In the genomic region with DNA sequence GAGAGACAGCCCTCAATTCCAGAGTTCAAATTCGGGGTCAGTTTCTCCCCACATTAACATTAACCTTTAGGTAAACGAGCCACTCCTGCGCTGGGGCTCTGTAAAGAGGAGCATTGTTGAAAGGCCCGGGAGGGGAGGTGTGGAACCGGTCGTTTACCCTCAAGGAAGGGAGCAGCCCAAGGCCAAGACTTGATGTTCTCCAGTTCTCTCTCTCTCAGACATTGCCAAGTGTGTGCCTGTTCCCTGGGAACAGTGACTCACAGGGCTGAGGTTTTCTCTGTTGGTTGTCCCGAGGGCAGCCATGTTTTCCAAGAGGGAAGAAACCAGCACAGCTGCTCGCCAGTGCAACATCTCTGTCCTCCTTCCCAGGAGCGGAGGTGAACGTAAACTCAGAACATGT, we compare ENCODE assay signal across 34 mouse cellular contexts. TPM values are rescaled to one million over a fixed set of nuclear protein-coding genes. Genes with fewer than 3 reads are reported as not detected.
DNase-seq lines count a peak whose midpoint lies in the region; ATAC-seq and TF ChIP-seq lines count a peak whose summit lies in the region.
"Had no signal": no experiment of that assay in that cellular context is flagged by ENCODE, and none has a peak within 500 bp of the region (broad histone marks: within the 10 kb centered on the region; RNA-seq: fewer than 3 reads in every experiment).

No protein-coding gene starts in this region.

- WGBS in intestine, postnatal 0 days: 28% methylated on average over 10 of the region's 10 CpGs

- H3K36me3 ChIP-seq in intestine, postnatal 0 days (ENCODE audit: control insufficient read depth, insufficient read depth): no peaks in the 10 kb centered on the region
- H3K36me3 ChIP-seq: heart, embryonic 12.5 days; limb, embryonic 13.5 days; lung, embryonic 15.5 days; midbrain, embryonic 10.5 days had no signal

- ATAC-seq in intestine, postnatal 0 days: peak; percentile 37; the same call in 1 of the 2 replicates
- ATAC-seq: forebrain, embryonic 14.5 days; hindbrain, embryonic 16.5 days; midbrain, embryonic 16.5 days had no signal

- peaks cover 10% of the 10 kb centered on the region; the same call in 1 of the 2 replicates for H3K27me3 ChIP-seq in intestine, postnatal 0 days (replicated peaks; ENCODE audit: control insufficient read depth, insufficient read depth, low read length)

- H3K4me3 ChIP-seq in intestine, postnatal 0 days (ENCODE audit: low read depth, low read length): no peak overlapping the region
- H3K4me3 ChIP-seq: gastrocnemius, adult 2 months; heart, adult 2 months; heart, embryonic 12.5 days; limb, embryonic 13.5 days; lung, embryonic 15.5 days; midbrain, embryonic 10.5 days had no signal

- no peak overlapping the region for H3K4me2 ChIP-seq in intestine, postnatal 0 days (replicated peaks; ENCODE audit: low read depth)
- H3K4me2 ChIP-seq: heart, embryonic 12.5 days; limb, embryonic 13.5 days; liver, embryonic 11.5 days; lung, embryonic 15.5 days had no signal

- TF ChIP-seq CTCF in intestine, postnatal 0 days (IDR thresholded peaks at IDR 0.05; ENCODE audit: low read depth): no peak

- H3K9me3 ChIP-seq in intestine, postnatal 0 days (ENCODE audit: control insufficient read depth): no peaks in the 10 kb centered on the region
- H3K9me3 ChIP-seq: heart, embryonic 12.5 days; limb, embryonic 13.5 days; lung, embryonic 15.5 days; midbrain, embryonic 10.5 days had no signal

- H3K9ac ChIP-seq in intestine, postnatal 0 days (ENCODE audit: low read depth, low read length): no peak overlapping the region
- H3K9ac ChIP-seq: heart, embryonic 12.5 days; limb, embryonic 13.5 days; lung, embryonic 15.5 days had no signal

- H3K4me1 ChIP-seq in intestine, postnatal 0 days (replicated peaks; ENCODE audit: control insufficient read depth, insufficient read depth, low read length): 0 out of 2 replicates have a peak, but pooled peaks cover 3% of the 10 kb centered on the region
- H3K4me1 ChIP-seq: heart, embryonic 12.5 days; lung, embryonic 15.5 days had no signal

- DNase-seq in ES-CJ7 (ENCODE audit: low read depth, low spot score) (peak; percentile 84), ZHBTc4 (ENCODE audit: low read depth, low spot score) (peak; percentile 79)
- peak; percentile 40 for DNase-seq in yolk sac, embryonic 10.5 days (ENCODE audit: low spot score)
- DNase-seq in adrenal gland, adult (ENCODE audit: inconsistent age in 2 of 2, low spot score in 1 of 2): no peak
- no peak for DNase-seq in c-Kit-positive CD71-positive TER-119-positive erythroid progenitor cells, embryonic 14.5 days (ENCODE audit: low spot score)
- no peak for DNase-seq in urinary bladder, postnatal 4 days (ENCODE audit: low spot score in 2 of 2)
- DNase-seq: adrenal gland, postnatal 36 days; B cell, adult 2 months; cerebellum, adult 2 months; cerebellum, postnatal 14 days; gastrocnemius, adult 2 months; heart, adult 2 months; kidney, adult 11 months; kidney, postnatal 14 days; layer of hippocampus, adult 9-11 months; right cerebral cortex, adult 18-20 months; spleen, adult 18-20 months; thymus, postnatal 14 days had no signal

- no peak overlapping the region for H3K27ac ChIP-seq in intestine, postnatal 0 days (ENCODE audit: low read depth, low read length)
- H3K27ac ChIP-seq: gastrocnemius, adult 2 months; heart, adult 2 months; limb, embryonic 13.5 days; lung, embryonic 15.5 days; midbrain, embryonic 10.5 days had no signal

RNA-seq across cellular contexts. Expression of gene Ttll6, which starts 3.0 kb away (rescaled TPM):
- 0.10 TPM in 1 of 2 replicates, not detected in the other for polyA plus RNA-seq in intestine, postnatal 0 days (2015; fragmentation: Nextera tagmentation; extraction: Ambion mirVana)
- polyA plus RNA-seq: embryonic facial prominence, embryonic 11.5 days; heart, embryonic 12.5 days; heart, postnatal 0 days; kidney, embryonic 14.5 days; limb, embryonic 13.5 days; liver, embryonic 11.5 days; liver, embryonic 16.5 days; midbrain, embryonic 10.5 days; neural tube, embryonic 11.5 days had no signal

RNA-seq across cellular contexts. Expression of gene Calcoco2, which starts 18.8 kb away (rescaled TPM):
- polyA plus RNA-seq in intestine, postnatal 0 days (2015; fragmentation: Nextera tagmentation; extraction: Ambion mirVana): not detected in 2 replicates
- polyA plus RNA-seq: brain, embryonic 14.5 days; cerebellum, adult 2 months; cortical plate, adult 2 months; embryonic facial prominence, embryonic 11.5 days; heart, adult 2 months; heart, embryonic 12.5 days; heart, postnatal 0 days; hindbrain, embryonic 16.5 days; kidney, embryonic 14.5 days; limb, embryonic 13.5 days; liver, embryonic 11.5 days; liver, embryonic 16.5 days; midbrain, embryonic 10.5 days; midbrain, embryonic 16.5 days; neural tube, embryonic 11.5 days had no signal

RNA-seq across cellular contexts. Expression of gene Atp5g1, which starts 55.1 kb away (rescaled TPM):
- polyA plus RNA-seq in intestine, postnatal 0 days (2015; fragmentation: Nextera tagmentation; extraction: Ambion mirVana): 1,112 and 1,236 TPM in 2 replicates

Comparison
In these comparisons a context has a peak if more than half of its experiments do, and no peak if none do; other contexts are left out.
1. DNase-seq: peak in ES-CJ7 (single experiment), ZHBTc4 (single experiment) and yolk sac, embryonic 10.5 days (single experiment); none in adrenal gland, adult (0 of 2), c-Kit-positive CD71-positive TER-119-positive erythroid progenitor cells, embryonic 14.5 days (single experiment) and urinary bladder, postnatal 4 days (0 of 2).